Mouse (Mus musculus): Measurements from ENCODE around the gene Foxred2.

DNA sequence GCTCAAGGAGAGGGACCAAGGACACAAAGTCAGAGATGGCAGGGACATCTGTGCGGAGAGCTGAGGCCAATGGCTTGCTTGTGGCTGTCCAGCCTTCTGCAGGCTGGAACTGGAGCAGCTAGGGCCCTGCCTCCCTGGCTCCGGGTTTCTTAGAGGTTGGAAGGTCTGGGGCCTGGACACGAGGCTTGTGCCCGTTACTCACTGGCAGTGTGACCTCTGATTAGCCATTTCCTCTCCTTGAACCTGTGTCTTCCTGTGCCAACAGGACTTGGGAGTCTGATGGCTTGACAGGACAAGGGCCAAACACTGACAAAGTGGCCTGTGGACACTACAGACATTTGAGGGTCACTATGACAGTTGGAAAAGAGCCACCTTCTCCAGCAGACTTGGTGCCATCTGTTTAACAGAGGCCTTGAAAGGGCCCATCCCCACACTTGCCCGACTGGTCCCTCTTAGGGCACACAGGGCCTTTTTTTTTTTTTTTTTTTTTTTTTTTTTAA is 24.7 kb upstream of the Foxred2 start:
- TF ChIP-seq CTCF (IDR thresholded peaks at IDR 0.05; ENCODE audit: borderline replicate concordance, control insufficient read depth, extremely low read depth, insufficient read depth, low read length, poor library complexity) (no peak), POLR2A (IDR thresholded peaks at IDR 0.05; ENCODE audit: control insufficient read depth, extremely low read depth, insufficient read depth, low read length, poor library complexity) (no peak)
